Mouse (Mus musculus) CH12.LX (cell line): ENCODE results near the gene Bspry. TPM values are rescaled to one million over a fixed set of nuclear protein-coding genes. Genes with fewer than 3 reads are reported as not detected.

Source experiments
- DNase-seq: peaks from one replicate; pipeline ENCODE4 v3.0.0-alpha.2; 2013; ENCODE audit errors: extremely low read depth
- H3K27ac ChIP-seq: 2 replicates; pipeline ENCODE4 v1.5.1; 2012; ENCODE audit warnings: low read depth, mild to moderate bottlenecking, control low read depth, moderate library complexity; ENCODE audit not compliant: insufficient read depth
- H3K27me3 ChIP-seq: replicated peaks from 2 replicates; pipeline ENCODE3; 2012; ENCODE audit warnings: inconsistent platforms
- H3K36me3 ChIP-seq, 2 experiments: replicated peaks in 1 of 2; 2 replicates each; pipeline versions ENCODE3 to v1.6.1; 2012; ENCODE audit warnings: inconsistent platforms in 1 of 2, low read length in 1 of 2, mild to moderate bottlenecking in 1 of 2, mixed read lengths in 1 of 2, moderate library complexity in 1 of 2; ENCODE audit not compliant: control insufficient read depth in 1 of 2, insufficient read depth in 1 of 2
- H3K4me1 ChIP-seq, 2 experiments: 2 replicates each; pipeline ENCODE4 v1.6.1; 2012; ENCODE audit warnings: inconsistent platforms in 1 of 2, moderate library complexity in 1 of 2; ENCODE audit not compliant: insufficient read depth in 2 of 2, control insufficient read depth in 1 of 2
- H3K4me2 ChIP-seq: 2 replicates; pipeline ENCODE4 v1.6.1; 2012; ENCODE audit warnings: low read depth, mild to moderate bottlenecking, control low read depth; ENCODE audit not compliant: poor library complexity, insufficient read depth, severe bottlenecking
- H3K4me3 ChIP-seq, 3 experiments: fragments of 150-350 bp in 1 of 3; sonication (generic) in 1 of 3; replicated peaks in 1 of 3; 2 replicates each; pipeline versions ENCODE3 to v1.5.1; 2011 to 2012; ENCODE audit warnings: low read depth in 2 of 3, low read length in 2 of 3, mild to moderate bottlenecking in 2 of 3, moderate library complexity in 2 of 3, control low read depth in 1 of 3, improper control_type of control experiment in 1 of 3, inconsistent platforms in 1 of 3, mixed read lengths in 1 of 3; ENCODE audit not compliant: poor library complexity in 1 of 3
- H3K79me2 ChIP-seq: replicated peaks from 2 replicates; pipeline ENCODE4 v1.6.1; 2012; ENCODE audit warnings: mild to moderate bottlenecking, moderate library complexity; ENCODE audit not compliant: control insufficient read depth, poor library complexity, insufficient read depth, severe bottlenecking; ENCODE audit errors: extremely low read depth
- H3K9ac ChIP-seq: 2 replicates; pipeline ENCODE4 v1.6.1; 2012; ENCODE audit warnings: low read depth, mild to moderate bottlenecking, control low read depth, moderate library complexity; ENCODE audit not compliant: insufficient read depth
- H3K9me3 ChIP-seq: replicated peaks from 2 replicates; pipeline ENCODE3; 2012; ENCODE audit warnings: low read length, inconsistent platforms, mixed read lengths
- BHLHE40 ChIP-seq: IDR thresholded peaks from 2 replicates; pipeline ENCODE4 v1.6.1; 2011; ENCODE audit warnings: mild to moderate bottlenecking, low read depth, low read length, improper control_type of control experiment
- CHD1 ChIP-seq: IDR thresholded peaks from 2 replicates; pipeline ENCODE4 v1.6.1; 2012; ENCODE audit warnings: low read depth, low read length, improper control_type of control experiment, inconsistent platforms
- CHD2 ChIP-seq: IDR thresholded peaks from 2 replicates; pipeline ENCODE4 v1.6.1; 2011; ENCODE audit warnings: low read length, improper control_type of control experiment
- E2F4 ChIP-seq: IDR thresholded peaks from 2 replicates; pipeline ENCODE4 v1.6.1; 2011; ENCODE audit warnings: low read depth, low read length, improper control_type of control experiment; ENCODE audit not compliant: insufficient replicate concordance
- ELF1 ChIP-seq: IDR thresholded peaks from 2 replicates; pipeline ENCODE4 v1.6.1; 2014; ENCODE audit warnings: low read depth, mild to moderate bottlenecking, inconsistent platforms, low read length, improper control_type of control experiment
- GABPA ChIP-seq: IDR thresholded peaks from 2 replicates; pipeline ENCODE4 v1.6.1; 2012; ENCODE audit warnings: low read depth, low read length, improper control_type of control experiment, inconsistent platforms; ENCODE audit not compliant: insufficient replicate concordance
- HCFC1 ChIP-seq: IDR thresholded peaks from 2 replicates; pipeline ENCODE4 v1.6.1; 2012; ENCODE audit warnings: low read depth, mild to moderate bottlenecking, inconsistent platforms, low read length, improper control_type of control experiment
- IRF4 ChIP-seq: IDR thresholded peaks from 2 replicates; pipeline ENCODE4 v1.6.1; 2014; ENCODE audit warnings: low read depth, mild to moderate bottlenecking, inconsistent platforms, low read length, improper control_type of control experiment
- JUN ChIP-seq: IDR thresholded peaks from 2 replicates; pipeline ENCODE4 v1.6.1; 2011; ENCODE audit warnings: low read depth, mild to moderate bottlenecking, low read length, improper control_type of control experiment, moderate library complexity; ENCODE audit not compliant: insufficient read depth
- KAT2A ChIP-seq: IDR thresholded peaks from 2 replicates; pipeline ENCODE4 v1.6.1; 2012; ENCODE audit warnings: low read length, improper control_type of control experiment, inconsistent platforms; ENCODE audit not compliant: insufficient replicate concordance
- MAX ChIP-seq: IDR thresholded peaks from 2 replicates; pipeline ENCODE4 v1.6.1; 2011; ENCODE audit warnings: low read length, improper control_type of control experiment
- MAZ ChIP-seq: IDR thresholded peaks from 2 replicates; pipeline ENCODE4 v1.6.1; 2012; ENCODE audit warnings: low read depth, mild to moderate bottlenecking, inconsistent platforms, low read length, improper control_type of control experiment, moderate library complexity
- MEF2A ChIP-seq: IDR thresholded peaks from 2 replicates; pipeline ENCODE4 v1.6.1; 2014; ENCODE audit warnings: low read depth, mild to moderate bottlenecking, inconsistent platforms, low read length, improper control_type of control experiment, borderline replicate concordance
- MXI1 ChIP-seq: IDR thresholded peaks from 2 replicates; pipeline ENCODE4 v1.6.1; 2011; ENCODE audit warnings: mild to moderate bottlenecking, low read depth, low read length, improper control_type of control experiment
- MYC ChIP-seq: IDR thresholded peaks from 2 replicates; pipeline ENCODE4 v1.6.1; 2011; ENCODE audit warnings: low read depth, mild to moderate bottlenecking, improper control_type of control experiment, low read length
- NELFE ChIP-seq: IDR thresholded peaks from 2 replicates; pipeline ENCODE4 v1.6.1; 2011; ENCODE audit warnings: low read depth, low read length, improper control_type of control experiment
- NRF1 ChIP-seq: IDR thresholded peaks from 2 replicates; pipeline ENCODE4 v1.6.1; 2014; ENCODE audit warnings: low read depth, mild to moderate bottlenecking, inconsistent platforms, low read length, improper control_type of control experiment, moderate library complexity
- POLR2A ChIP-seq: IDR thresholded peaks from 2 replicates; pipeline ENCODE4 v1.6.1; 2011; ENCODE audit warnings: low read depth, mild to moderate bottlenecking, improper control_type of control experiment, low read length
- RCOR1 ChIP-seq: conservative IDR thresholded peaks from 2 replicates; pipeline ENCODE4 v1.6.1; 2012; ENCODE audit warnings: low read depth, mild to moderate bottlenecking, inconsistent platforms, low read length, improper control_type of control experiment
- SIN3A ChIP-seq: IDR thresholded peaks from 2 replicates; pipeline ENCODE4 v1.6.1; 2012; ENCODE audit warnings: low read length, improper control_type of control experiment, inconsistent platforms
- TCF12 ChIP-seq: IDR thresholded peaks from 2 replicates; pipeline ENCODE4 v1.6.1; 2014; ENCODE audit warnings: low read depth, mild to moderate bottlenecking, inconsistent platforms, low read length, improper control_type of control experiment
- USF2 ChIP-seq: conservative IDR thresholded peaks from 2 replicates; pipeline ENCODE4 v1.6.1; 2011; ENCODE audit warnings: low read depth, low read length, improper control_type of control experiment
- ZC3H11A ChIP-seq: IDR thresholded peaks from 2 replicates; pipeline ENCODE4 v1.6.1; 2012; ENCODE audit warnings: low read depth, mild to moderate bottlenecking, inconsistent platforms, low read length, improper control_type of control experiment
- ZKSCAN1 ChIP-seq: IDR thresholded peaks from 2 replicates; pipeline ENCODE4 v1.6.1; 2012; ENCODE audit warnings: low read depth, inconsistent platforms, low read length, improper control_type of control experiment, borderline replicate concordance
- dilution Hi-C: fragments of 300-500 bp; cut with MboI; formaldehyde crosslinking; loops from 2 replicates; pipeline ENCODE4 v1.14.3; 2020; ENCODE audit warnings: low sequenced_read_pairs; ENCODE audit not compliant: extremely low pct_unique_long_range_greater_than_20kb, extremely low pct_ligation_motif_present
- in situ Hi-C: fragments of 300-500 bp; cut with MboI; formaldehyde crosslinking; loops from 3 replicates; pipeline ENCODE4 v1.14.3; 2019; ENCODE audit warnings: low sequenced_read_pairs, low pct_ligation_motif_present, low pct_unique_long_range_greater_than_20kb, mixed read lengths
- polyA plus RNA-seq: library from polyadenylated mRNA; unstranded; fragments of >175 nt; gene quantifications from 2 replicates; pipeline ENCODE4 v1.2.1, GENCODE M21; 2012; ENCODE audit warnings: low read depth; ENCODE audit not compliant: insufficient read length
- total RNA-seq, 2 experiments: library from RNA; depleted of rRNA; stranded (reverse); fragments of 300-350 nt in 1 of 2; fragments of >200 nt in 1 of 2; gene quantifications; 2 replicates each; pipeline ENCODE4 v1.2.3; 2012 to 2014

Gene Bspry
- total and polyA plus RNA-seq, 3 experiments = 0.86 to 1.2 (median 1.1) TPM

DNA sequence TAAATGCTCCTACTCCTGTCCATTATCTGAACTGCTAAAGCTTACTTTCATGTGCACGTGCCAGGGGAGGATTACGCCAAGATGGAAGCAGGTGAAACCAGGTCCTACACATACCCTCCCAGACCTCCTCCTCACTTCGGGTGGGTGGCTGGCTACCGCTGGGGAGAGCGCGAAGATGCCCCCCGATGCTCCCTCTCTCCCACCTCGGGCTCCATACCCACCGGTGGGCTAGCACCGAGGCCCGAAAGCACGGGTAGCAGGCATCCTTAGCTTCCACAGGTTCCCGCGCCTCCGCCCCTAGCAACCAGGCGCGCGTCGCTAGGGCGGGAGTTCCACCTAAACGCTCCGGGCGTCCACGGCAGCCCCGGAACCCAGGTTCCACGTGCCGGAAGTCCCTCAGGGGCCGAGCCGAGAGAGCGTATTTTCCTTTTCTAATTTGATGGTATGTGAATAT lies 9.2 kb upstream of the Bspry start, which contains the start of gene Wdr31:
Gene Wdr31, minus strand, starts transcription at position 299 of the 454 bp plus-strand sequence.
- peak within 1 kb of the TSS; percentile 65 to 83 (median 66) for H3K4me3 ChIP-seq
- peak within 1 kb of the TSS; percentile 81 for H3K4me2 ChIP-seq
- no peaks in the 10 kb centered on the region for H3K27me3 ChIP-seq
- dilution Hi-C loops = no loop called here
- in situ Hi-C loops = no loop called here
- peak; percentile 76 for DNase-seq
- no peaks in the 10 kb centered on the region for H3K79me2 ChIP-seq
- H3K27ac ChIP-seq = no peak within 1 kb of the TSS
- no peaks in the 10 kb centered on the region for H3K36me3 ChIP-seq
- H3K4me1 ChIP-seq = peaks cover 2 to 15% of the 10 kb centered on the region in 2 experiments
- peaks cover 3% of the 10 kb centered on the region for H3K9me3 ChIP-seq
- peak within 1 kb of the TSS; percentile 55 for H3K9ac ChIP-seq
- peak; percentile 80 for TF ChIP-seq MAX
- TF ChIP-seq SIN3A = peak; percentile 99
- TF ChIP-seq IRF4 = peak; percentile 67
- TF ChIP-seq TCF12 = peak; percentile 79
- 0 out of 2 replicates have a peak, but pooled peaks have one; percentile 35 for TF ChIP-seq MYC
- TF ChIP-seq ZC3H11A = no peak
- TF ChIP-seq USF2 = no peak
- TF ChIP-seq ZKSCAN1 = no peak
- TF ChIP-seq JUN = no peak
- no peak for TF ChIP-seq GABPA
- 0 out of 2 replicates have a peak, but pooled peaks have one; percentile 35 for TF ChIP-seq MAZ
- no peak for TF ChIP-seq CHD2
- TF ChIP-seq POLR2A = peak; percentile 50
- 0 out of 2 replicates have a peak, but pooled peaks have one; percentile 55 for TF ChIP-seq NELFE
- TF ChIP-seq E2F4 = peak; percentile 10; the same call in 1 of the 2 replicates
- TF ChIP-seq MEF2A = peak; percentile 74
- TF ChIP-seq RCOR1 = 0 out of 2 replicates have a peak, but pooled peaks have one; percentile 23
- TF ChIP-seq NRF1 = peak; percentile 33; the same call in 1 of the 2 replicates
- TF ChIP-seq CHD1 = no peak
- TF ChIP-seq HCFC1 = peak; percentile 94
- TF ChIP-seq ELF1 = peak; percentile 83
- peak; percentile 89 for TF ChIP-seq BHLHE40
- TF ChIP-seq MXI1 = peak; percentile 99
- peak; percentile 47; the same call in 1 of the 2 replicates for TF ChIP-seq KAT2A
